28 mouse cellular contexts compared by ENCODE assay signal in genomic region chr11:41341107-41341506, GRCm38 (mm10).
"Had no signal": no experiment of that assay in that cellular context is flagged by ENCODE, and none has a peak within 500 bp of the region (broad histone marks: within the 10 kb centered on the region; RNA-seq: fewer than 3 reads in every experiment).

No protein-coding gene starts in this region.

- H3K4me2 ChIP-seq: heart, embryonic 11.5 days; heart, embryonic 12.5 days; heart, embryonic 13.5 days; heart, embryonic 15.5 days; hindbrain, embryonic 12.5 days; hindbrain, embryonic 13.5 days; hindbrain, embryonic 14.5 days; hindbrain, embryonic 15.5 days; intestine, embryonic 15.5 days; kidney, embryonic 15.5 days had no signal

- H3K36me3 ChIP-seq: heart, embryonic 12.5 days; heart, embryonic 13.5 days; heart, embryonic 15.5 days; hindbrain, embryonic 10.5 days; hindbrain, embryonic 12.5 days; hindbrain, embryonic 13.5 days; hindbrain, embryonic 15.5 days; intestine, embryonic 15.5 days; kidney, embryonic 15.5 days had no signal

- H3K4me3 ChIP-seq: heart, embryonic 12.5 days; heart, embryonic 13.5 days; heart, embryonic 15.5 days; hindbrain, embryonic 10.5 days; hindbrain, embryonic 12.5 days; hindbrain, embryonic 13.5 days; hindbrain, embryonic 15.5 days; intestine, embryonic 15.5 days; kidney, embryonic 15.5 days; layer of hippocampus, adult 2 months; left cerebral cortex, adult 2 months had no signal

- DNase-seq: heart, postnatal 10 days; heart, postnatal 14 days; heart, postnatal 36 days; heart, postnatal 4 days; kidney, adult 11 months; kidney, adult 18-20 months; kidney, adult 2 months; kidney, adult 8-10 months; kidney, adult 9 months; kidney, postnatal 10 days; kidney, postnatal 14 days; kidney, postnatal 25 days; kidney, postnatal 36 days; kidney, postnatal 4 days; layer of hippocampus, postnatal 36 days had no signal

- H3K27me3 ChIP-seq: heart, embryonic 12.5 days; heart, embryonic 13.5 days; heart, embryonic 15.5 days; hindbrain, embryonic 12.5 days; hindbrain, embryonic 13.5 days; hindbrain, embryonic 15.5 days; intestine, embryonic 15.5 days; kidney, embryonic 15.5 days had no signal
